Mouse (Mus musculus): ENCODE results near the gene Rbm15b. TPM values are rescaled to one million over a fixed set of nuclear protein-coding genes. Genes with fewer than 3 reads are reported as not detected.
A peak's percentile ranks its signal among the peaks of the same experiment; 100 is the strongest.

Rbm15b gene
- polyA plus RNA-seq, 2 experiments = 18.8 to 21.3 TPM

DNA sequence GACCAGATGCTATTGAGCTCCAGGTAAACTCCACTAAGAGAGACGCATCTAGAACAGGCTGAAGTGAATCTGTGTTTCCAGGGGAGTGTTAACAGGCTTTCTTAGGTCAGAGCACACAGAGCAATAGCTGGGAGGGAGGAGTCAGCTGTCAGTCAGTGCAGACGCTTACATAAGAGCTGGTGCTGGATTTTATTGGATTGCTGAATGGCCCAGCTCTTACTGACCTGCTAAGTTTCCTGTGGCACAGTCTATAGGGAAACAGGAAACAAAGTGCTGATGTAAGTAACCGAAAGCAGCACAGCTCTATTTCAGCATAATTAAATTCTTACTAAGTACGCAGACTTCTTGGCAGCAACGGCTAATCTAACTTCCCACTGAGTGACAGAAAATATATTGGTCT, 21.5 kb upstream of the Rbm15b start:
- WGBS = 17% methylated on average over 5 of the region's 5 CpGs

DNA sequence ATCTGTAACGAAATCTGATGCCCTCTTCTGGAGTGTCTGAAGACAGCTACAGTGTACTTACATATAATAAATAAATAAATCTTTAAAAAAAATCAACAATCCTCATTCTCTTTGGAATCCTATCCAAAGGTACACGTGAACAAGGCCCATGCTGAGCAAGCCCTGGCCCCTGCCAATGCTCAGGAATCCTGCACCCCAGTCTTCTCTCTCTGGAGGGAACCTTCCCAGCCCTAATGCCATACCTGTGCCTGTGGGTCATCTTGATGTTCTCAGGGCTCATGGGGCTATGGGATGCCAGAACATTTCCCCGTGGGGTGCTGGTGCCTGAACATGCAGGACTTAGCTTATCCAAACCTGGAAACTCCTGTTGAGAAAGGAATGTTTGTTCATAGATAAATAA, 20.9 kb upstream of the Rbm15b start:
- Histone ChIP-seq H3K4me2 (replicated peaks; ENCODE audit: low read depth, low read length, severe bottlenecking) (no peak overlapping the region), H3K27ac (replicated peaks; ENCODE audit: low read depth, low read length) (no peak overlapping the region), H3K4me3 (replicated peaks; ENCODE audit: low read length) (no peak overlapping the region), H3K9ac (ENCODE audit: low read depth, low read length, severe bottlenecking) (no peak overlapping the region), H3K27me3 (ENCODE audit: control insufficient read depth, insufficient read depth, low read length) (no peaks in the 10 kb centered on the region), H3K4me1 (ENCODE audit: control insufficient read depth, insufficient read depth, low read length) (no peaks in the 10 kb centered on the region; the same call in 1 of the 2 replicates), H3K36me3 (ENCODE audit: control insufficient read depth, insufficient read depth, low read length) (no peaks in the 10 kb centered on the region), H3K9me3 (ENCODE audit: control insufficient read depth, low read length) (no peaks in the 10 kb centered on the region)
- WGBS = 83% methylated on average over 3 of the region's 3 CpGs
- no peak for TF ChIP-seq POLR2A (IDR thresholded peaks at IDR 0.05; ENCODE audit: borderline replicate concordance, extremely low read depth, insufficient read depth, insufficient read length)
- ATAC-seq (ENCODE audit: low FRiP score, low read depth) (no peak), DNase-seq (ENCODE audit: low spot score) (no peak)

More for the DNA sequence above, 21.5 kb upstream of the Rbm15b start:
- Histone ChIP-seq H3K27me3 (ENCODE audit: control insufficient read depth, insufficient read depth, low read length) (no peaks in the 10 kb centered on the region), H3K4me1 (ENCODE audit: control insufficient read depth, insufficient read depth, low read length) (no peaks in the 10 kb centered on the region; the same call in 1 of the 2 replicates), H3K36me3 (ENCODE audit: control insufficient read depth, insufficient read depth, low read length) (no peaks in the 10 kb centered on the region), H3K4me3 (replicated peaks; ENCODE audit: low read length) (no peak overlapping the region), H3K9ac (ENCODE audit: low read depth, low read length, severe bottlenecking) (no peak overlapping the region), H3K27ac (replicated peaks; ENCODE audit: low read depth, low read length) (no peak overlapping the region), H3K4me2 (replicated peaks; ENCODE audit: low read depth, low read length, severe bottlenecking) (no peak overlapping the region), H3K9me3 (ENCODE audit: control insufficient read depth, low read length) (no peaks in the 10 kb centered on the region)
- no peak for DNase-seq (ENCODE audit: low spot score)
- no peak for TF ChIP-seq POLR2A (IDR thresholded peaks at IDR 0.05; ENCODE audit: borderline replicate concordance, extremely low read depth, insufficient read depth, insufficient read length)
- ATAC-seq (ENCODE audit: low FRiP score, low read depth) = peak; percentile 44; the same call in 1 of the 2 replicates

DNA sequence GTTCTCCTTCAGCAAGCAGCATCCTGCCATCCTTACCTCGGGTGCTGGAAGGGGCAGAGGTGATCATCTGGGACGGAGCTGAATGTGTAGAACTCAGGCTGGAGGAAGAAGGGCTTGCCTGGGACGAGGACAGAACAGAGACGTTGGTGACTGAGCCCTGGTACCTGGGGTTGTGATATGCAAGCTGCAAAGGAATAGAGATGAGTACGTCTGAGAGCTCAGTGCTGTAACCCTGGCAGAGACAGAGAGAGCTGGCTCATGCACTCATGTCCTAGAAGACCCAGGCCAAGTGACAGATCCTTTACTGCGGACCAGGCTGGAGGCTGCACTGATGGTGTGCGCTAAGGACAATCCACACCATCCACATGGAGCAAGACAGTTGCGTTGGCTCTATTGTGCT, 19.4 kb upstream of the Rbm15b start:
- no peaks in the 10 kb centered on the region for H3K9me3 ChIP-seq (ENCODE audit: control insufficient read depth, low read length)
- no peak for TF ChIP-seq POLR2A (IDR thresholded peaks at IDR 0.05; ENCODE audit: borderline replicate concordance, extremely low read depth, insufficient read depth, insufficient read length)
- H3K4me3 ChIP-seq (replicated peaks; ENCODE audit: low read length) = no peak overlapping the region
- no peak overlapping the region for H3K4me2 ChIP-seq (replicated peaks; ENCODE audit: low read depth, low read length, severe bottlenecking)
- no peak overlapping the region for H3K9ac ChIP-seq (ENCODE audit: low read depth, low read length, severe bottlenecking)
- no peak for DNase-seq (ENCODE audit: low spot score)
- H3K27me3 ChIP-seq (ENCODE audit: control insufficient read depth, insufficient read depth, low read length) = no peaks in the 10 kb centered on the region
- no peaks in the 10 kb centered on the region for H3K36me3 ChIP-seq (ENCODE audit: control insufficient read depth, insufficient read depth, low read length)
- H3K27ac ChIP-seq (replicated peaks; ENCODE audit: low read depth, low read length) = no peak overlapping the region
- no peaks in the 10 kb centered on the region; the same call in 1 of the 2 replicates for H3K4me1 ChIP-seq (ENCODE audit: control insufficient read depth, insufficient read depth, low read length)
- WGBS = 83% methylated on average over 8 of the region's 8 CpGs
- ATAC-seq (ENCODE audit: low FRiP score, low read depth) = no peak

DNA sequence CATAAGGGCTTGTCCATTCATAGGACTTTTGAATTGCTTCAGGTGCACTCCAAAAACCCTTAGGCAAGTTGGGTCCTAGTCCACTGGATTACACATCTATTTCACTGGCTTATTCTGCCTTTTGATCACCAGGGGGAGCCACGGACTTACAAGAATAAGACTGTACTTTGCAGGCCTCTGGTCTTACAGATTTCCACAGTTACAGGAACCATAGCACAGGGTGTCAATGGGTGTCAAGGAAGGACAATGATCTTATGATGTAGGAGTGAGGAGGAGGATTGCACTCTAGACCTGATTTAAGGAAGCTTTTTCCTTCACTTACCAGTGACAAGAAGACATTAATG, 16.5 kb upstream of the Rbm15b start:
- TF ChIP-seq POLR2A (IDR thresholded peaks at IDR 0.05; ENCODE audit: borderline replicate concordance, extremely low read depth, insufficient read depth, insufficient read length) = no peak
- H3K27ac ChIP-seq (replicated peaks; ENCODE audit: low read depth, low read length) = no peak overlapping the region
- H3K36me3 ChIP-seq (ENCODE audit: control insufficient read depth, insufficient read depth, low read length) = no peaks in the 10 kb centered on the region
- H3K9ac ChIP-seq (ENCODE audit: low read depth, low read length, severe bottlenecking) = no peak overlapping the region
- peak; percentile 58 for DNase-seq (ENCODE audit: low spot score)
- no peak for ATAC-seq (ENCODE audit: low FRiP score, low read depth)
- no peaks in the 10 kb centered on the region for H3K27me3 ChIP-seq (ENCODE audit: control insufficient read depth, insufficient read depth, low read length)
- no peaks in the 10 kb centered on the region; the same call in 1 of the 2 replicates for H3K4me1 ChIP-seq (ENCODE audit: control insufficient read depth, insufficient read depth, low read length)
- H3K4me3 ChIP-seq (replicated peaks; ENCODE audit: low read length) = no peak overlapping the region
- H3K4me2 ChIP-seq (replicated peaks; ENCODE audit: low read depth, low read length, severe bottlenecking) = no peak overlapping the region
- no peaks in the 10 kb centered on the region for H3K9me3 ChIP-seq (ENCODE audit: control insufficient read depth, low read length)
- 9% methylated on average over 1 of the region's 1 CpGs for WGBS

DNA sequence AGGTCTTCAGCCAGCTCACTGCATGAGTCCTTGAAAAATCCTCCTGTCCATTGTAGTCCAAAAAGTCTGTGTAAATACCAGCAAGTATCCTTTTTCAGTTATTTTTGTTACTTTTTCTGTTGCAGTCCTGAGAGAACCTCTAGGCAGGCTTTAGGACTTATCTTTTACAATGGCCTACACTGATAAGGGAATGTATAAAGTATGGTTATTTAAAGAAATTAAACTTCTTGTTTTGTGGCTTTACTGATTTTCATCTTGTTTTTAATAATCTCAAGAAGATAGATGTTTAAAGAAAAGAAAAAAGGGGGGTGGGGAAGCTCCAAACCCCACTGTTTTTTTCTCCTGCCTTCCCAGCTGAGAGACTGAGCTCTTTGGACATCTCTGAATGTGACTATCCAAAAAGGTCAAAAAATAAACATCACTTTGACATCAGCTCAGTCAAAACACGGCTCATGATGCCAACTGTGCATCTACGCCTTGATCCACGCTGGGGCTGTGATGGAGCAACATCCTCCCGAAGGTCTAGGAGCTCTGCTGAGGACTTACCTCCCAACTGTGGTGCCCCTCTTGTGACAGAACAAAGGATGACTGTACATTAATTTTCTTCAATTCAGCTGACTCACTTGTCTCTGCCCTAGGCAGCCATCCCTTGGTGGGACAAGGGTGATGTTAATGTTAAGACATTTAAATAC, 16.0 kb upstream of the Rbm15b start:
- Histone ChIP-seq H3K4me3 (replicated peaks; ENCODE audit: low read length) (no peak overlapping the region), H3K9me3 (ENCODE audit: control insufficient read depth, low read length) (no peaks in the 10 kb centered on the region), H3K9ac (ENCODE audit: low read depth, low read length, severe bottlenecking) (no peak overlapping the region), H3K4me2 (replicated peaks; ENCODE audit: low read depth, low read length, severe bottlenecking) (no peak overlapping the region), H3K27me3 (ENCODE audit: control insufficient read depth, insufficient read depth, low read length) (no peaks in the 10 kb centered on the region), H3K27ac (replicated peaks; ENCODE audit: low read depth, low read length) (no peak overlapping the region), H3K4me1 (ENCODE audit: control insufficient read depth, insufficient read depth, low read length) (no peaks in the 10 kb centered on the region), H3K36me3 (ENCODE audit: control insufficient read depth, insufficient read depth, low read length) (no peaks in the 10 kb centered on the region)
- TF ChIP-seq POLR2A (IDR thresholded peaks at IDR 0.05; ENCODE audit: borderline replicate concordance, extremely low read depth, insufficient read depth, insufficient read length) = no peak
- WGBS = 72% methylated on average over 4 of the region's 4 CpGs
- DNase-seq (ENCODE audit: low spot score) (no peak), ATAC-seq (ENCODE audit: low FRiP score, low read depth) (no peak)

Data from limb, embryonic 14.5 days (tissue).